Mouse (Mus musculus): ENCODE data around the gene Nrxn1. TPM values are rescaled to one million over a fixed set of nuclear protein-coding genes. Genes with fewer than 3 reads are reported as not detected.

Nrxn1 gene
- total and polyA plus RNA-seq, 2 experiments: 2.9 to 13.9 TPM

DNA sequence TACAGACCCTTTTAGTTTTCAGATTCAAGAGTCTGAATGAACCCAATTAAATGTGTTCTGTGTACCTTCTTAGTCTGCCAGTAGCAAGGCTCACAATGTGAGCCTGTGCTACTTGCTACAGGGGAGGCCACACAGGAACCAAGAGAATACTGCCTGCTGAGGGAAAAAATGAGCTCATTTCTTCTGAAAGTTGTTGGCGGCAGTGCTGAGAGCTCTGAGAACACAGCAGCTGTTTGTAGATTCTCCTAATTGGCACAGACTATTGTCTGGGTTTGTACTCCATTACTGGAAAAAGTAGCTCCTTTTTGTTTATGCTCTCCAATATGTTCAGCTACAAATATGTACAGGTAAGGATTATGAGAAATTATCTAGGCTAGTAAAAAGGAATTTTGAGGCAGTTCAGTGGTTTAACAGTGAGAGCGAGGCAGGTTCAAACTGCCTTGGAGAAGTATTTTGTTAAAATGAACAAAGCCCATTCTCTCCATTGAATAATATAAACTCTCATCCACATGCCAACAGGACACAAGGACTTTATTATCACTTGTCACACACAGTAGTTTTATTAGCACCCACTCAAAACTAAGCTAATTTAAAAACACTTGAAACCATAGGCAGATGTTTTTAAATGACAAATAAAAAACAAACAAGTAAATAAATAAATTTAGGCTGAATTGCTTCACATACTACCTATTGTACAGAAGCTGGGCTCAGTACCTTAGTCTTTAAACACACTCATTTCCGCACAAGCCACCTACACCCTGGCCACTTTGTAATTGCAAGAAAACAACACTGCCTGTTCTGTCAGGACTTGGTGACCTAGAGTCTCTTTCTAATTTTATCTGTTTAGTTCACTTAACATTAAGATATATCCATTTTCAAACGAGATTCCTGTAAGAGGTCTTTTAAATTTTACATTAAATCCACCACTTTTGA, 200.3 kb downstream of the Nrxn1 start:
- Histone ChIP-seq H3K27ac (replicated peaks; ENCODE audit: insufficient read depth, low read depth, low read length) (no peak overlapping the region), H3K27me3 (ENCODE audit: control insufficient read depth, insufficient read depth, low read length) (no peaks in the 10 kb centered on the region), H3K36me3 (ENCODE audit: control insufficient read depth, insufficient read depth, low read length) (no peaks in the 10 kb centered on the region), H3K4me3 (ENCODE audit: insufficient read depth, low read depth, low read length) (no peak overlapping the region), H3K4me1 (ENCODE audit: control insufficient read depth, insufficient read depth, low read length) (no peaks in the 10 kb centered on the region), H3K79me2 (ENCODE audit: control insufficient read depth, insufficient read depth, low read length) (no peaks in the 10 kb centered on the region), H3K9ac (ENCODE audit: low read depth, low read length) (no peak overlapping the region)
- DNase-seq (ENCODE audit: extremely low read depth, low read depth, low spot score): no peak
- no peak for TF ChIP-seq POLR2A (IDR thresholded peaks at IDR 0.05; ENCODE audit: extremely low read depth, insufficient read depth, low read length)
- TF ChIP-seq CTCF (IDR thresholded peaks at IDR 0.05; ENCODE audit: low read depth, low read length): no peak
- WGBS: 63% methylated on average over 4 of the region's 4 CpGs

GRCm38 (mm10) chr17:90891711-90892110, 201.2 kb downstream of the Nrxn1 start:
- TF ChIP-seq POLR2A (IDR thresholded peaks at IDR 0.05; ENCODE audit: extremely low read depth, insufficient read depth, low read length): no peak
- DNase-seq (ENCODE audit: extremely low read depth, low read depth, low spot score): no peak
- Histone ChIP-seq H3K27me3 (ENCODE audit: control insufficient read depth, insufficient read depth, low read length) (no peaks in the 10 kb centered on the region), H3K79me2 (ENCODE audit: control insufficient read depth, insufficient read depth, low read length) (no peaks in the 10 kb centered on the region), H3K27ac (replicated peaks; ENCODE audit: insufficient read depth, low read depth, low read length) (no peak overlapping the region), H3K36me3 (ENCODE audit: control insufficient read depth, insufficient read depth, low read length) (no peaks in the 10 kb centered on the region), H3K4me3 (ENCODE audit: insufficient read depth, low read depth, low read length) (no peak overlapping the region), H3K9ac (ENCODE audit: low read depth, low read length) (no peak overlapping the region), H3K4me1 (ENCODE audit: control insufficient read depth, insufficient read depth, low read length) (no peaks in the 10 kb centered on the region)
- WGBS: 64% methylated on average over 1 of the region's 1 CpGs

- no peak for DNase-seq (ENCODE audit: extremely low read depth, low read depth, low spot score)
- Histone ChIP-seq H3K4me1 (ENCODE audit: control insufficient read depth, insufficient read depth, low read length) (no peaks in the 10 kb centered on the region), H3K36me3 (ENCODE audit: control insufficient read depth, insufficient read depth, low read length) (no peaks in the 10 kb centered on the region), H3K9ac (ENCODE audit: low read depth, low read length) (no peak overlapping the region), H3K27ac (replicated peaks; ENCODE audit: insufficient read depth, low read depth, low read length) (no peak overlapping the region), H3K4me3 (ENCODE audit: insufficient read depth, low read depth, low read length) (no peak overlapping the region), H3K27me3 (ENCODE audit: control insufficient read depth, insufficient read depth, low read length) (no peaks in the 10 kb centered on the region), H3K79me2 (ENCODE audit: control insufficient read depth, insufficient read depth, low read length) (no peaks in the 10 kb centered on the region)
- 50% methylated on average over 2 of the region's 2 CpGs for WGBS
- TF ChIP-seq POLR2A (IDR thresholded peaks at IDR 0.05; ENCODE audit: extremely low read depth, insufficient read depth, low read length) (no peak), CTCF (IDR thresholded peaks at IDR 0.05; ENCODE audit: low read depth, low read length) (no peak)
Observed at GRCm38 (mm10) chr17:90857225-90857624, 235.6 kb downstream of the Nrxn1 start.

DNA sequence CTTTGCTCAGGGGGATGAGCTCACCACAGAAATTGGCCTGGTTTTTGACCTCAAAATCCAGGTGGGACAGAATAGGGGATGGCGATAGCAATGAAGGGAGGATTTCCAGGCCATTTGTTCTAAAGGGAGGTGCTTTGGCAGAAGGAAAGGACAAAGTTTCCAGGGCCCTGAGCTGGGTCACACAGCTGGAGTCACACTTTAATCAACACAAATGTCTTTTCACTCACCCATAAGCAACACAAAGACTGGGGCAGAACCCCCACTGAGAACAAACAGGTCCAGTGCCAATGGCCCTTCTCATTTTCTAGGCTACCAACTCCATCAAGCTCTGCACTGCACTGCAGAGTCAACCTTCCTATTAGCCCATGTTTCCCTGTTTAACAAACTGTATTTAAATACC, 249.0 kb downstream of the Nrxn1 start:
- no peak for DNase-seq (ENCODE audit: extremely low read depth, low read depth, low spot score)
- no peaks in the 10 kb centered on the region for H3K79me2 ChIP-seq (ENCODE audit: control insufficient read depth, insufficient read depth, low read length)
- 59% methylated on average over 1 of the region's 1 CpGs for WGBS
- H3K4me3 ChIP-seq (ENCODE audit: insufficient read depth, low read depth, low read length): no peak overlapping the region
- TF ChIP-seq POLR2A (IDR thresholded peaks at IDR 0.05; ENCODE audit: extremely low read depth, insufficient read depth, low read length): no peak
- TF ChIP-seq CTCF (IDR thresholded peaks at IDR 0.05; ENCODE audit: low read depth, low read length): no peak
- H3K9ac ChIP-seq (ENCODE audit: low read depth, low read length): no peak overlapping the region
- H3K36me3 ChIP-seq (ENCODE audit: control insufficient read depth, insufficient read depth, low read length): no peaks in the 10 kb centered on the region
- no peaks in the 10 kb centered on the region for H3K27me3 ChIP-seq (ENCODE audit: control insufficient read depth, insufficient read depth, low read length)
- no peak overlapping the region for H3K27ac ChIP-seq (replicated peaks; ENCODE audit: insufficient read depth, low read depth, low read length)
- H3K4me1 ChIP-seq (ENCODE audit: control insufficient read depth, insufficient read depth, low read length): no peaks in the 10 kb centered on the region

GRCm38 (mm10) chr17:90843072-90843611, 249.7 kb downstream of the Nrxn1 start:
- no peak for DNase-seq (ENCODE audit: extremely low read depth, low read depth, low spot score)
- H3K4me1 ChIP-seq (ENCODE audit: control insufficient read depth, insufficient read depth, low read length): no peaks in the 10 kb centered on the region

DNA sequence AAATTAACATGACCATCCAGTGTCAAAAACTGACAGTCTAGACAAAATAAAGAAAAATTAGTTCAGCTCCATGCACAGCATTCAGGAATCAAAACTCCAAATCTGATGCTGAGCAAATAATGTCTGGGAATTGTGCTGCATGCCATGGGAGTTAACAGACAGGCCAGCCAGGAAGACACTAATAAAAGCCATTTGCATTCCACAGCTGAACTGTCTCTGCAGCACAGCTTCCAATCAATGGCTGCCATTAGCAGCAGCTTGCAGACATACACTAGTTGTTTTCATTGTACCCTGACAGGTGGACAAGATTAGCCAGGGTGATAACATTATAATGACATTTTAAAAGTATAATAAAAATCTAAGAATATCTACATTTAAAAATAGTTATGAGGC, 255.9 kb downstream of the Nrxn1 start:
- DNase-seq (ENCODE audit: extremely low read depth, low read depth, low spot score): no peak
- no peak overlapping the region for H3K9ac ChIP-seq (ENCODE audit: low read depth, low read length)
- H3K79me2 ChIP-seq (ENCODE audit: control insufficient read depth, insufficient read depth, low read length): no peaks in the 10 kb centered on the region
- H3K36me3 ChIP-seq (ENCODE audit: control insufficient read depth, insufficient read depth, low read length): no peaks in the 10 kb centered on the region
- no peaks in the 10 kb centered on the region for H3K4me1 ChIP-seq (ENCODE audit: control insufficient read depth, insufficient read depth, low read length)
- H3K27ac ChIP-seq (replicated peaks; ENCODE audit: insufficient read depth, low read depth, low read length): no peak overlapping the region
- no peak overlapping the region for H3K4me3 ChIP-seq (ENCODE audit: insufficient read depth, low read depth, low read length)
- no peaks in the 10 kb centered on the region for H3K27me3 ChIP-seq (ENCODE audit: control insufficient read depth, insufficient read depth, low read length)
- TF ChIP-seq CTCF (IDR thresholded peaks at IDR 0.05; ENCODE audit: low read depth, low read length) (no peak), POLR2A (IDR thresholded peaks at IDR 0.05; ENCODE audit: extremely low read depth, insufficient read depth, low read length) (no peak)

More at GRCm38 (mm10) chr17:90843072-90843611, 249.7 kb downstream of the Nrxn1 start:
- no peak overlapping the region for H3K9ac ChIP-seq (ENCODE audit: low read depth, low read length)
- H3K36me3 ChIP-seq (ENCODE audit: control insufficient read depth, insufficient read depth, low read length): no peaks in the 10 kb centered on the region
- TF ChIP-seq CTCF (IDR thresholded peaks at IDR 0.05; ENCODE audit: low read depth, low read length) (no peak), POLR2A (IDR thresholded peaks at IDR 0.05; ENCODE audit: extremely low read depth, insufficient read depth, low read length) (no peak)
- no peaks in the 10 kb centered on the region for H3K27me3 ChIP-seq (ENCODE audit: control insufficient read depth, insufficient read depth, low read length)
- H3K27ac ChIP-seq (replicated peaks; ENCODE audit: insufficient read depth, low read depth, low read length): no peak overlapping the region
- no peaks in the 10 kb centered on the region for H3K79me2 ChIP-seq (ENCODE audit: control insufficient read depth, insufficient read depth, low read length)
- no peak overlapping the region for H3K4me3 ChIP-seq (ENCODE audit: insufficient read depth, low read depth, low read length)
